Mouse (Mus musculus): Measurements from ENCODE around the gene Itpkb.

DNA sequence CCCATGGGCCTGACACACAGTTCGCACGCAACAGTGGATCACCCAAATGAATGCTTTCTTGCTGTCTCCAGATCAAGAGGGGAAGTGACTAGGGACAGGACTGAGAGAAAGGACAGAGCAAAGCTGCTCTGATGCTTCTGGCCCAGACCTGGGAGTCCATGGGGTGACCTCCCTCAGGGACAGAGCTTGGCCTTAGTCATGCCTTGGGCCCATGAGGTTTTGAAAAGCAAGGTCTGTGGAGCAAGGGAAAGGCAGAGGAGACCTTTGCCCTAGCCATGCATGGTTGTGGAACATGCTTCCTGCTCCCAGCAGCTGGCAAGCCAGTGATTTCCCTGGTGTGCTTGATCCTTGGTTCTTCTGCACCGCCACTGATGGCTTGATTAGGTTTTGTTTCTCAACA, 7.4 kb upstream of the Itpkb start:
- no peak for TF ChIP-seq POLR2A (IDR thresholded peaks at IDR 0.05; ENCODE audit: borderline replicate concordance, control insufficient read depth, low read depth, low read length)
- TF ChIP-seq CTCF (IDR thresholded peaks at IDR 0.05; ENCODE audit: control insufficient read depth, insufficient read depth, low read length): no peak
